Mouse (Mus musculus): ENCODE measurements at regions not wholly inside any gene's neighbourhood (a gene's known extent, or its start where the extent isn't known, plus 50 kb on each side); places are given as distances from the start of the nearest gene placed in this dataset.
"Not testable (repeated sequence)": the region's sequence is repeated elsewhere in the genome, so short reads cannot be mapped to it uniquely, and the experiment has no call there.

DNA sequence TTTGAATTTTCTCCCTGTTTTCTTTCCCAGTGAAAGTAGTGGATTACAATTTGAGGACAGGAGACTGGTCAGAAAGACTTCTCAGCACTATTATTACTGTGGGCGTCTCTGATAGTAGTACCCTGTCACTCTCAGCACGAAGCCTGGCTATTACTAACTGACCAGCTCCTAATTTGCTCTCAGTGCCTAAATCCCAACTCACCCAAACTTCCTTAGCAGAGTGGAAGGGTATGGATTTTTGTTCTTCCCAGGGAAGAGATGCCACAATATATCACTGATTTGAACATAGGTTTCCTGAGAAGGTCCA is 159.3 kb upstream of the Bet1 start:
- Histone ChIP-seq H3K27me3 (no peaks in the 10 kb centered on the region), H3K4me1 (0 out of 2 replicates have a peak, but pooled peaks cover 2% of the 10 kb centered on the region), H3K36me3 (no peaks in the 10 kb centered on the region), H3K9ac (replicated peaks) (no peak overlapping the region), H3K9me3 (no peaks in the 10 kb centered on the region), H3K4me2 (replicated peaks) (0 out of 2 replicates have a peak overlapping the region, but pooled peaks have one; percentile 5), H3K27ac (replicated peaks) (peak overlapping the region; percentile 23; the same call in 1 of the 2 replicates), H3K4me3 (no peak overlapping the region)
- 14% methylated on average over 2 of the region's 2 CpGs for WGBS
- ATAC-seq (replicated peaks) = no peak; the same call in none of the 2 replicates

DNA sequence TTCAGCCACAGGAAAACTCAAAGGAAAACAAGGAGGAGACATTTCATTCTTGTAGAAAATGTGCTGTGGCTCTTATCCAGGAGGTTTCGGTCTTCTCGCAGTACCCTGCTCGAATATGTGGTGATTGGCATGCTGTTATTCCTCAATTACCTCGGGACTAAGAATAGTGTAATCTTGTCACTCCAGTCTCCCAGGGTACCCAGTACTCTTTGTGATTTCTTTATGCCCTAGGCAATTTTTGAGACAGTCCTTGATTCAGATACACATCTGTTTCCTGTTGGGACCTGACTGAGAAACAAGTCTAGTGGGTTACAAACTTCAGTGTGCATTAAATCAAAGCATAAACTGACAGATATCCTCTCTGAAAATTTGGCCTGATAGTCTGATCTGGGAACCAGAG is 189.8 kb upstream of the Bet1 start:
- 39% methylated on average over 4 of the region's 4 CpGs for WGBS
- no peaks in the 10 kb centered on the region for H3K36me3 ChIP-seq
- H3K4me1 ChIP-seq = peaks cover 6% of the 10 kb centered on the region; the same call in 1 of the 2 replicates
- no peak overlapping the region for H3K4me3 ChIP-seq
- no peak overlapping the region for H3K9ac ChIP-seq (replicated peaks)
- no peak overlapping the region for H3K27ac ChIP-seq (replicated peaks)
- H3K4me2 ChIP-seq (replicated peaks) = no peak overlapping the region
- H3K27me3 ChIP-seq = no peaks in the 10 kb centered on the region
- H3K9me3 ChIP-seq = no peaks in the 10 kb centered on the region
- no peak for ATAC-seq (replicated peaks)

DNA sequence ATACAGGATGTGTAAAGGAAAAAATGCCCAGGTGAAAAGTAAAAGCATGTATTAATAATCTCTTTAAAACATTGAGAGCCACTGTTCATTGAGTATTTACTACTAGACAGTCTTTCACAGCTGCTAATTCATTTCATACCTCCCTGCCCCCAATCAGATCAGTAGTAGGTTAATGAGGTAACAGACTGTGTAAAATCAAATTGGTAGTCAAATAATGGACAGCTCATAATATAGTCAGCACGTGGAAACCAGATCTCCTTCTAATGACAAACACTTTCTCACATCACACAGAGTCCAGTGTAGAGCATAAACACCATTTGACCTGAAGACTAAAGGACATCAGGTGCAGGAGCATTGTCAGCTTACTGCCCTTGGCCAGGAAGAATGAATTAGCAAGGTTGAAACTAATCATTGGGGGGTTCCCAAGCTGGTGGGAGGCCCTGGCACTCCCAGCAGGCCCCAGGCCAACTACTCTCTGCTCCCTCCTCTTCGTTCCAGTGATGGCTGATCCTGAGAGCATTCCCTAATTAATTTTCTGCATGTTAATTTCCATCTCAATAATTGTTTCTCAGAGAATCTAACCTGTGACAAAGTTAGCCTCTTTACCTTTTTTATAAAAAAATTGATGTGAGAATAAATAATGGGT is 190.6 kb upstream of the Bet1 start:
- Histone ChIP-seq H3K9me3 (no peaks in the 10 kb centered on the region), H3K4me2 (replicated peaks) (no peak overlapping the region), H3K36me3 (no peaks in the 10 kb centered on the region), H3K4me3 (no peak overlapping the region), H3K4me1 (peaks cover 6% of the 10 kb centered on the region; the same call in 1 of the 2 replicates), H3K27ac (replicated peaks) (no peak overlapping the region), H3K27me3 (no peaks in the 10 kb centered on the region), H3K9ac (replicated peaks) (no peak overlapping the region)
- peak; percentile 46; the same call in 1 of the 2 replicates for ATAC-seq (replicated peaks)
- WGBS = 24% methylated on average over 2 of the region's 2 CpGs

DNA sequence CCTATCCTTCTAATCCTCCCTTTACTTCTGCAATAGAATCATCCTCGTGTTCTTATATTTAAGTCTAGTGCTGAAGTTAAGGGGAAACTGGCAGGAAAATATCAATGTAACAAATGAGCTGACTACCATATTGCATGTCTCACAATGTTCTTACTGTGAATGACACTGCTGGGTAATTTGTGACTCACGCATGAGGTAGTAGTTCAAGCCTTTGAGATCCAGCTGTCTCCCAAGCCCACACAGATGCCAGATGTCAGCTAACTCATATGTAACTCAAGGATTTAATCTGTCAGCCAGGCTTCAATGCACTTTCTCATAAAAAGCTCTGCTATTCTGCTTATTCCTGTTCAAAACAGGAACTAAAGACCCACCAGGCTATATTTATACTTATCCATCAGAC is 204.6 kb upstream of the Bet1 start:
- Histone ChIP-seq H3K4me3 (no peak overlapping the region), H3K9me3 (no peaks in the 10 kb centered on the region), H3K27me3 (no peaks in the 10 kb centered on the region), H3K9ac (replicated peaks) (no peak overlapping the region), H3K4me2 (replicated peaks) (no peak overlapping the region), H3K4me1 (no peaks in the 10 kb centered on the region), H3K27ac (replicated peaks) (no peak overlapping the region), H3K36me3 (no peaks in the 10 kb centered on the region)
- WGBS = 86% methylated on average over 2 of the region's 2 CpGs
- no peak for ATAC-seq (replicated peaks)

DNA sequence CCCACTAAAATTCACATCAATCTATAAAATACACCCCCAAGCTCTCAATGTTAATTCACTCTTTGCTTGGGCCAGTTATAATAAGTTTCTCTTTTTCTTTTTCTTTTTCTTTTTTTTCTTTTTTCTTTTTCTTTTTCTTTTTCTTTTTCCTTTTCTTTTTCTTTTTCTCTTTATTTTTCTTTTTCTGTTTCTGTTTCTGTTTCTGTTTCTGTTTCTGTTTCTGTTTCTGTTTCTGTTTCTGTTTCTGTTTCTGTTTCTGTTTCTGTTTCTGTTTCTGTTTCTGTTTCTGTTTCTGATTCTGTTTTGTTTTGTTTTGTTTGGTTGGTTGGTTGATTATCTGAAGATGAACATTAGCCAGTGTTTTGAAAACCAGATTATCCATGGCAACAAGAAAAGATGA is 201.2 kb upstream of the Col1a2 start:
- H3K4me3 ChIP-seq; H3K4me2 ChIP-seq (replicated peaks); H3K4me1 ChIP-seq; H3K36me3 ChIP-seq; H3K27ac ChIP-seq (replicated peaks); H3K9me3 ChIP-seq; ATAC-seq (replicated peaks); H3K27me3 ChIP-seq; H3K9ac ChIP-seq (replicated peaks): not testable (repeated sequence)

DNA sequence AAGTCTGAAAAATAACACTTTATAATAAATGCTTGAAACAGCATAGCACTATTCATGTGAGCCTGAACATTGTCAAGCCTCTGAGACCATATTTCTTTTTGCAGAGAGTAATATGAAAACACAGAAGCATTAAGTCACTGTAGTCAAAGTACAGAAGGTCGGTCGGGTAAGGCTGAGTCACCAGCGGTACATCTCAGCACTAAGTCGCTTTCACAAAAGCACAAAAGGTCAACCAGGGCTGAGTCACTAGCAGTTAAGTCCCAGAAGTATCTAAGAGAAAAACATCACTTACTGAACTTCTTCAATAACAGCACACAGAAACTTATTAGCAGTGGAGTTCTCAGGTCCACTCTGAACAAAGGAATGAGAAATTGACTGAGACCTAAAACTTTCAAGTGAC is 154.7 kb upstream of the Col1a2 start:
- no peak overlapping the region for H3K9ac ChIP-seq (replicated peaks)
- no peak for ATAC-seq (replicated peaks)
- H3K4me2 ChIP-seq (replicated peaks) = no peak overlapping the region
- H3K9me3 ChIP-seq = no peaks in the 10 kb centered on the region
- 86% methylated on average over 4 of the region's 4 CpGs for WGBS
- no peak overlapping the region for H3K27ac ChIP-seq (replicated peaks)
- no peak overlapping the region for H3K4me3 ChIP-seq
- no peaks in the 10 kb centered on the region for H3K27me3 ChIP-seq
- H3K4me1 ChIP-seq = no peaks in the 10 kb centered on the region
- no peaks in the 10 kb centered on the region for H3K36me3 ChIP-seq

DNA sequence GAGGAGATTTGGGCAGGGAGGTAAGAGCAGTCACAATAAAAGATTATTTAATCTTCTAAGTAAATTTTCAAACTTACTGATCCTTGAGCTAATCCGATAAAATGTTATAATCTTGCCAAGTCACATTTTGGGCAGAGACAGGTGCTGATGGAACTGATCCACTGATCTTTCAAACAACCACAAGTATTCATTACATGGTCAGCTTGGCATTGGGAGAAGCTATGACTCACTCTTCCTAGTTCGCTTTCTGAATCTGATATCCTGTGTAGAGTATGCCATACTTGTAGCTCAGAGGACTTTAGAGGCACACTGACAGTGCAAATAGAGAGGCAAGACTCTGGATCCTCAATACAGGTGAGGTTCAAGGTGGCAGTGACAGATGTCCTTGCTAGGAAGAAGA is 142.4 kb upstream of the Col1a2 start:
- Histone ChIP-seq H3K27ac (replicated peaks) (no peak overlapping the region), H3K9ac (replicated peaks) (no peak overlapping the region), H3K4me2 (replicated peaks) (no peak overlapping the region), H3K27me3 (no peaks in the 10 kb centered on the region), H3K4me1 (no peaks in the 10 kb centered on the region), H3K9me3 (no peaks in the 10 kb centered on the region), H3K4me3 (no peak overlapping the region), H3K36me3 (no peaks in the 10 kb centered on the region)
- WGBS = 97% methylated on average over 2 of the region's 2 CpGs
- no peak for ATAC-seq (replicated peaks)

DNA sequence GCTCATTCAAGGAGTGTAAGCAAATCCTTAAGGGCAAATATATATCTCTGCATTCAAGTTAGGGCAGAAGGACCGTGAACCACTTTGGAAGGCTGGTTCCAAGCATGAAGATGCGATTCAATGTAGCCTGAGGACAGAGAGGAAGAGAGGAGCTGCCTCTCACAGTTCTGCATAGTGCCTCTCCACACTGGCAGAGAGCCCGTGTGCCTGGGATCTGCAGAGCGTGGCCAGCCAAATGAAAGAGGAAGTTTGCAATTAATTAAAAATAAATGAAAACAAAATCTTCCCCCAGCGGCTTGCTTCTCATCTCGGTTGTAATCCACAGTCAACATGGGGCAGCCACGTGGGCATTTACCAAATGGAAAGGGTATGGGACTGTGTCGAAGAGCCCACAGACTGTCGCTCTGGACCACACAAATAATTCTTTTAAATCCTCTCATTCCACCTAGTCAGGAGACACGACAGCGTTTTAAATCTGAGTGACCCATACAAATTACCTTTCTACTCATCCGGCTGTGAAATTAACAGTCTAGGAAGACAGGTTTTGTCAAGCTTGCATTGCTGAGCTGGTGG is 129.1 kb upstream of the Col1a2 start:
- H3K27me3 ChIP-seq = no peaks in the 10 kb centered on the region
- no peak overlapping the region for H3K9ac ChIP-seq (replicated peaks)
- no peak for ATAC-seq (replicated peaks)
- no peak overlapping the region for H3K4me3 ChIP-seq
- 74% methylated on average over 12 of the region's 12 CpGs for WGBS
- H3K9me3 ChIP-seq = no peaks in the 10 kb centered on the region
- H3K4me1 ChIP-seq = no peaks in the 10 kb centered on the region
- no peaks in the 10 kb centered on the region for H3K36me3 ChIP-seq
- H3K4me2 ChIP-seq (replicated peaks) = no peak overlapping the region
- no peak overlapping the region for H3K27ac ChIP-seq (replicated peaks)

DNA sequence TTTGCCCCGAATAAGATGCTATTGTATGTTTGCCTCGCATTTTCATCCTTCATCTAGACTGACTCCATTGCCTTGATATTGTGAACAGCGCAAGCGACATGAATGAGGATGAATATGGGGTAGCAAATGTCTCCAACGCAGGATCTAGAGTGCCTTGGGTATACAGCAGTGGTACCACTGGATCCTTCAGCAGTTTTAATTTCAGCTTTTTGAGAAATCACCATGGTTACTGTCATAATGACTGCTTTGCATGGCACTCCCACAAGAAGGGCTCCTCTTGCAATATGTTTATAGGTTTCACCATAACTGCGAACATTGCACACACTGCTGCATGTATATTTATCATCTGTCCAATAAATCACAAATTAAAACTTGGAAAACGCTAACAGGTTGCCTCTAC is 107.8 kb upstream of the Col1a2 start:
- H3K27me3 ChIP-seq = no peaks in the 10 kb centered on the region
- no peak overlapping the region for H3K27ac ChIP-seq (replicated peaks)
- no peaks in the 10 kb centered on the region for H3K9me3 ChIP-seq
- no peaks in the 10 kb centered on the region for H3K36me3 ChIP-seq
- WGBS = 77% methylated on average over 7 of the region's 7 CpGs
- H3K4me1 ChIP-seq = peaks cover 7% of the 10 kb centered on the region; the same call in 1 of the 2 replicates
- 0 out of 2 replicates have a peak, but pooled peaks have one; percentile 36 for ATAC-seq (replicated peaks)
- no peak overlapping the region for H3K4me3 ChIP-seq
- H3K4me2 ChIP-seq (replicated peaks) = no peak overlapping the region
- H3K9ac ChIP-seq (replicated peaks) = no peak overlapping the region

DNA sequence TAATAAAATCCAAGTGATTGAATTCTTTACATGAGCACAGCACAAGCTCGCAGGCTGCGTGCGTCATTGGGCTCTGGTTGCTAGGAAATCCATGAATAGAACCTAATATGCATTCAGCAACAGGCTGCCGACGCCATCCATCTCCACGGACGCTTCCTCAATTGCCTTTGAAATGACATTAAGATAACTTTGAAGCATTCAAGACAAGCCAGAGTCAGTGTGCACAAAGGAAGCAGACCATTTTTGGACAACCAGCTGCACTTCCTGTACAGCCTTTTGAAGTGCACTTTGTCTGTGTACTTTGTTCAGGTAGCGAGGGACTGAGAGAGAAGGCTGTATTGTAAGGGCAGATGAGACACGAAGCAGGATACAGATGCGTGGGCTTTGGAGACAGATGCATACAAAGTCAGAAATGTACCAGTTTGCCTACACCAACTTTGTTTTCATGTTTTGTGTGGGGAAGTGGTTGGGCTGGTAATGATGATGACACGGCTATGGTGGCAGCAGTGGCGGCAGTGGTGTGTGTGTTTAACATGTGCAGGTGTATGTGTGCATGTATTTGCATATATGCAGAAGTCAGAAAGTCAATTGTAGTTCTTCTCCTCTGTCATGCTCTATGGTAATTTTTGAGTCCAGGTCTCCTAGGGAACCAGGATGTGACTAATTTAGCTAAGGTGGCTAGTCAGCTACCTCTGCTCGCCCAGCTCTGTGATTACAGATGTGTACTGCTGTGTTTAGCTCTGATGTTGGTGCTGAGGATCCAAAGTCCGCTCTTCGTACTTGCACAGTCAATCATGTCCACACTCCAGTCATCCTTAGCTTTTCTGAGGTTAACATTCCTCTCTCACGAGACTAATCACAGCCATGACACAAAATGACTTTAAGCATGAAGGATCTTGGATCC is 106.7 kb upstream of the Col1a2 start:
- Histone ChIP-seq H3K27ac (replicated peaks) (no peak overlapping the region), H3K9ac (replicated peaks) (no peak overlapping the region), H3K9me3 (no peaks in the 10 kb centered on the region), H3K4me3 (no peak overlapping the region), H3K27me3 (no peaks in the 10 kb centered on the region), H3K4me2 (replicated peaks) (peak overlapping the region; percentile 15; the same call in 1 of the 2 replicates), H3K36me3 (no peaks in the 10 kb centered on the region), H3K4me1 (peaks cover 7% of the 10 kb centered on the region; the same call in 1 of the 2 replicates)
- 50% methylated on average over 16 of the region's 16 CpGs for WGBS
- ATAC-seq (replicated peaks) = peak; percentile 24; the same call in 1 of the 2 replicates

DNA sequence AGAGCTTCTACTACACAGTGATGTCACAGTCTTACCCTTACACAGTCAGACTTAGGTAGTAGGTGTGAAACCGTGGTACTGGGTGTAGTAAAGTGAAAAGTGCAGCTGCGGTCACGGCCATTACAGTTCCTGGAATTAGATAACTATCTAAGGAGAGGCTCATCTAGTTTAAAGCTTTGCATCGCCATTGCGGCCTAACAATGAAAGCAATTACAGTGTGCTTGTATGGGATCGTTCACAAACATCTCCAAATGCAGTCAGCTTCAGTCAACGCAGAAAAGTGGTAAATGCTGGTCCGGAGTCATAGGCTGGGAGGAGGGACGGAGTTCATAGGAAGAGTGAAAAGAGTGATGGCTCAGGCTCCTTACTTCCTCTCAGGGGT is 106.0 kb upstream of the Col1a2 start:
- Histone ChIP-seq H3K36me3 (no peaks in the 10 kb centered on the region), H3K27ac (replicated peaks) (no peak overlapping the region), H3K9ac (replicated peaks) (no peak overlapping the region), H3K27me3 (no peaks in the 10 kb centered on the region), H3K9me3 (no peaks in the 10 kb centered on the region), H3K4me1 (peaks cover 7% of the 10 kb centered on the region; the same call in 1 of the 2 replicates), H3K4me3 (no peak overlapping the region), H3K4me2 (replicated peaks) (no peak overlapping the region)
- 84% methylated on average over 9 of the region's 9 CpGs for WGBS
- ATAC-seq (replicated peaks) = no peak

DNA sequence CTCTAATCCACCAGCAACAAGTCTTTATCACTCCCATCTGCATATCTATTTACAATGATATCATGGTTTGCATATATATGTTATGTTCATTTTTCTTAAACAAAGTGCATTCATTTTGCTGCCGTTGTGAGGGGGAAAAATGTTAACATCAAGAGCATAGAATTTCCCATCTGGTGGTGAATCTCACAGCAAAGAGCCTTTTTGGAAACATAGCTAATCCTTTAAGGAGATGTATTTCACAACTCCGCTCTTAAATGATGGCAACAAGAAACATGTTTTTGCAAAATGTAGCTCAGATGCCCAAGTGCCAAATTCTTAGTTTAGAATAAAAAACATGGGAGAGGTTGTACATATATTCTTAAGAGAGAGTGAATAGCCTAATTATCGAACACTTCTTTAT is 99.3 kb upstream of the Col1a2 start:
- 77% methylated on average over 3 of the region's 3 CpGs for WGBS
- no peak for ATAC-seq (replicated peaks)

More for the DNA sequence above, 99.3 kb upstream of the Col1a2 start:
- H3K27ac ChIP-seq (replicated peaks) = no peak overlapping the region
- no peaks in the 10 kb centered on the region for H3K4me1 ChIP-seq
- no peak overlapping the region for H3K9ac ChIP-seq (replicated peaks)
- no peak overlapping the region for H3K4me2 ChIP-seq (replicated peaks)
- no peaks in the 10 kb centered on the region for H3K36me3 ChIP-seq
- no peaks in the 10 kb centered on the region for H3K9me3 ChIP-seq
- no peaks in the 10 kb centered on the region for H3K27me3 ChIP-seq
- H3K4me3 ChIP-seq = no peak overlapping the region

All from forebrain, embryonic 15.5 days (tissue).